ENCODE assay signal across 8 mouse cellular contexts in the genomic region with DNA sequence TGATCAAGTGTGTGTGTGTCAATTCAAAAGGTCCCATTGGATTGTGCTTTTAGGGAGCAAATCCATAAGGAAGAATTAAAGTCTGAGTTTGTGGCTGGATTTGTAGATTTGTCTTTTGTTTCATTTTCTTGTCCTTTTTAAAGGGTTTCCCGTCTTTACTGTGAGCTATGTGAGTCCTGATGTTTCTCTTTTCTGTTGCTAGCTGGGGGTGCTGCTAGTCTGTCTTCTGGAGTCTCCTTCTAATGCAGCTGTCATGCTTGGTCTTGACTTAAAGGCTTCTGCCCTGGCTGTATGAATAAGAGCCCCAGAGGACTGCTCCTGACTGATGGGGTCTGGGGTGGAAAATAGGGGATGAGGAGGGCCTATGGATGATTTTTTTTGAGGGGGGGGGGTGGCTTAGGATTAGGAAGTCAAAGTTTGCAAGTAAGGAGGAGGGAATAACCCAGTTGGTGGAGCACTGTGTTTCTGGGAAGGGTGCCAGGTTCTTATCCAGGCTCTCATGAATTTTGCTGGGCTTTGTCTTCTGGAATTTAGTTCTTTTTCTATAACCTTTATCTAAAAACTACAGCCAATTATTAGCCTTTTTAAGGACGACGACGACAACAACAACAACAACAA. TPM values are rescaled to one million over a fixed set of nuclear protein-coding genes. Genes with fewer than 3 reads are reported as not detected.
A peak's percentile ranks its signal among the peaks of the same experiment; 100 is the strongest.
DNase-seq lines count a peak whose midpoint lies in the region; ATAC-seq and TF ChIP-seq lines count a peak whose summit lies in the region.

No protein-coding gene starts in this region.

- no peak overlapping the region for H3K4me2 ChIP-seq in intestine, embryonic 14.5 days (ENCODE audit: low read length)
- no peak overlapping the region for H3K4me2 ChIP-seq in intestine, postnatal 0 days (replicated peaks; ENCODE audit: low read depth)
- peak overlapping the region; percentile 67; the same call in 1 of the 2 replicates for H3K4me2 ChIP-seq in embryonic facial prominence, embryonic 14.5 days (ENCODE audit: low read depth, low read length)
- no peak overlapping the region for H3K4me2 ChIP-seq in stomach, postnatal 0 days (replicated peaks; ENCODE audit: low read depth)

- H3K9ac ChIP-seq in intestine, embryonic 14.5 days (ENCODE audit: low read length): no peak overlapping the region
- no peak overlapping the region for H3K9ac ChIP-seq in intestine, postnatal 0 days (ENCODE audit: low read depth, low read length)
- no peak overlapping the region for H3K9ac ChIP-seq in embryonic facial prominence, embryonic 14.5 days (ENCODE audit: low read depth, low read length)
- H3K9ac ChIP-seq in stomach, postnatal 0 days (ENCODE audit: low read length): no peak overlapping the region

- WGBS in intestine, embryonic 14.5 days: 64% methylated on average over 4 of the region's 4 CpGs
- WGBS in intestine, postnatal 0 days: 67% methylated on average over 4 of the region's 4 CpGs
- 75% methylated on average over 4 of the region's 4 CpGs for WGBS in embryonic facial prominence, embryonic 14.5 days
- 33% methylated on average over 4 of the region's 4 CpGs for WGBS in stomach, postnatal 0 days

- no peaks in the 10 kb centered on the region for H3K9me3 ChIP-seq in intestine, embryonic 14.5 days (ENCODE audit: control insufficient read depth, low read length)
- no peaks in the 10 kb centered on the region for H3K9me3 ChIP-seq in intestine, postnatal 0 days (ENCODE audit: control insufficient read depth)
- no peaks in the 10 kb centered on the region for H3K9me3 ChIP-seq in embryonic facial prominence, embryonic 14.5 days (ENCODE audit: control insufficient read depth, low read length)
- H3K9me3 ChIP-seq in stomach, postnatal 0 days (ENCODE audit: control insufficient read depth, low read length): no peaks in the 10 kb centered on the region

- no peak for TF ChIP-seq EP300 in stomach, postnatal 0 days (optimal IDR thresholded peaks at IDR 0.05)

- DNase-seq in intestine, embryonic 14.5 days (ENCODE audit: low spot score): peak; percentile 61
- DNase-seq in NIH3T3 (ENCODE audit: low read depth): peak; percentile 80
- DNase-seq in embryonic facial prominence, embryonic 14.5 days (ENCODE audit: low spot score): peak; percentile 76
- DNase-seq in heart, postnatal 4 days: peak; percentile 59
- peak; percentile 26 to 56 for DNase-seq in lung, adult 18-20 months
- DNase-seq in stomach, postnatal 0 days (ENCODE audit: low spot score): peak; percentile 18
- no peak for DNase-seq in spleen, adult 12 weeks (ENCODE audit: low spot score)

- no peak for TF ChIP-seq CTCF in intestine, postnatal 0 days (IDR thresholded peaks at IDR 0.05; ENCODE audit: low read depth)
- TF ChIP-seq CTCF in stomach, postnatal 0 days (IDR thresholded peaks at IDR 0.05; ENCODE audit: low read depth): no peak

- no peaks in the 10 kb centered on the region for H3K36me3 ChIP-seq in intestine, embryonic 14.5 days (ENCODE audit: control insufficient read depth, insufficient read depth, low read length)
- H3K36me3 ChIP-seq in intestine, postnatal 0 days (ENCODE audit: control insufficient read depth, insufficient read depth): no peaks in the 10 kb centered on the region
- H3K36me3 ChIP-seq in embryonic facial prominence, embryonic 14.5 days (ENCODE audit: control insufficient read depth, insufficient read depth, low read length): no peaks in the 10 kb centered on the region
- H3K36me3 ChIP-seq in stomach, postnatal 0 days (ENCODE audit: control insufficient read depth, insufficient read depth, low read length): no peaks in the 10 kb centered on the region

- 0 out of 2 replicates have a peak, but pooled peaks have one; percentile 42 for ATAC-seq in intestine, embryonic 14.5 days (replicated peaks; ENCODE audit: low FRiP score, low TSS enrichment, low read depth)
- ATAC-seq in intestine, postnatal 0 days: no peak
- ATAC-seq in embryonic facial prominence, embryonic 14.5 days (ENCODE audit: low read depth): no peak
- ATAC-seq in stomach, postnatal 0 days (ENCODE audit: low FRiP score, low TSS enrichment): no peak

- peaks cover 18% of the 10 kb centered on the region for H3K4me1 ChIP-seq in intestine, embryonic 14.5 days (replicated peaks; ENCODE audit: control insufficient read depth, insufficient read depth, low read length)
- H3K4me1 ChIP-seq in intestine, postnatal 0 days (replicated peaks; ENCODE audit: control insufficient read depth, insufficient read depth, low read length): peaks cover 4% of the 10 kb centered on the region; the same call in 1 of the 2 replicates
- H3K4me1 ChIP-seq in embryonic facial prominence, embryonic 14.5 days (ENCODE audit: control insufficient read depth, insufficient read depth, low read length): peaks cover 13% of the 10 kb centered on the region
- H3K4me1 ChIP-seq in stomach, postnatal 0 days (replicated peaks; ENCODE audit: control insufficient read depth, insufficient read depth): no peaks in the 10 kb centered on the region

- peak overlapping the region; percentile 82 for H3K27ac ChIP-seq in intestine, embryonic 14.5 days (ENCODE audit: low read depth)
- H3K27ac ChIP-seq in intestine, postnatal 0 days (ENCODE audit: low read depth, low read length): no peak overlapping the region
- peak overlapping the region; percentile 83 for H3K27ac ChIP-seq in embryonic facial prominence, embryonic 14.5 days (replicated peaks; ENCODE audit: low read depth, low read length)
- peak overlapping the region; percentile 91 for H3K27ac ChIP-seq in stomach, postnatal 0 days (replicated peaks)

- H3K27me3 ChIP-seq in intestine, embryonic 14.5 days (replicated peaks; ENCODE audit: control insufficient read depth, insufficient read depth, low read length): no peaks in the 10 kb centered on the region
- no peaks in the 10 kb centered on the region for H3K27me3 ChIP-seq in intestine, postnatal 0 days (replicated peaks; ENCODE audit: control insufficient read depth, insufficient read depth, low read length)
- no peaks in the 10 kb centered on the region for H3K27me3 ChIP-seq in embryonic facial prominence, embryonic 14.5 days (replicated peaks; ENCODE audit: control insufficient read depth, insufficient read depth, low read length)
- no peaks in the 10 kb centered on the region for H3K27me3 ChIP-seq in stomach, postnatal 0 days (ENCODE audit: control insufficient read depth, insufficient read depth, low read length)

- no peak overlapping the region for H3K4me3 ChIP-seq in intestine, embryonic 14.5 days (ENCODE audit: low read depth, low read length)
- H3K4me3 ChIP-seq in intestine, postnatal 0 days (ENCODE audit: low read depth, low read length): no peak overlapping the region
- H3K4me3 ChIP-seq in embryonic facial prominence, embryonic 14.5 days (ENCODE audit: low read depth, low read length): no peak overlapping the region
- H3K4me3 ChIP-seq in stomach, postnatal 0 days (ENCODE audit: low read depth, low read length): no peak overlapping the region

RNA-seq across cellular contexts. Expression of gene Fggy, which starts 1.1 kb away (rescaled TPM):
- polyA plus RNA-seq in intestine, embryonic 14.5 days (2014; fragmentation: Nextera tagmentation; extraction: Ambion mirVana): 10.9 and 14.2 TPM in 2 replicates
- polyA plus RNA-seq in intestine, postnatal 0 days (2015; fragmentation: Nextera tagmentation; extraction: Ambion mirVana): 9.9 and 12.4 TPM in 2 replicates
- 8.8 TPM in 2 replicates for polyA plus RNA-seq in embryonic facial prominence, embryonic 14.5 days (2014; fragmentation: Nextera tagmentation; extraction: Ambion mirVana)
- 1 to 10 TPM; 7.5 to 8.3 TPM for total RNA-seq in heart, postnatal 4 days (2021)
- 5.3 and 7.0 TPM in 2 replicates for polyA plus RNA-seq in stomach, postnatal 0 days (2015; fragmentation: Nextera tagmentation; extraction: Ambion mirVana)
